Mouse (Mus musculus) embryonic facial prominence, embryonic 14.5 days (tissue): ENCODE measurements around the gene Ltbp3. TPM values are rescaled to one million over a fixed set of nuclear protein-coding genes. Genes with fewer than 3 reads are reported as not detected.
"Not testable (repeated sequence)": the region's sequence is repeated elsewhere in the genome, so short reads cannot be mapped to it uniquely, and the experiment has no call there.

Source experiments
- ATAC-seq: fragments of 200-750 bp; cut with Nextera tagmentation; 2 replicates; pipeline ENCODE4 v1.8.0; 2017; ENCODE audit warnings: low read depth, moderate number of reproducible peaks, moderate TSS enrichment
- DNase-seq: peaks from one replicate; pipeline ENCODE4 v3.0.0-alpha.2; 2015; ENCODE audit warnings: low spot score
- H3K27ac ChIP-seq: fragments of 300-500 bp; sonication (generic); replicated peaks from 2 replicates; pipeline ENCODE4 v1.5.1; 2014; ENCODE audit warnings: low read depth, mild to moderate bottlenecking, low read length, moderate library complexity
- H3K27me3 ChIP-seq: fragments of 300-500 bp; sonication (generic); replicated peaks from 2 replicates; pipeline ENCODE4 v1.6.1; 2014; ENCODE audit warnings: low read length; ENCODE audit not compliant: control insufficient read depth, insufficient read depth
- H3K36me3 ChIP-seq: fragments of 300-500 bp; sonication (generic); 2 replicates; pipeline ENCODE4 v1.6.1; 2014; ENCODE audit warnings: low read length, mixed read lengths; ENCODE audit not compliant: control insufficient read depth, insufficient read depth
- H3K4me1 ChIP-seq: fragments of 300-500 bp; sonication (generic); 2 replicates; pipeline ENCODE4 v1.6.1; 2014; ENCODE audit warnings: antibody characterized with exemption, low read length; ENCODE audit not compliant: control insufficient read depth, insufficient read depth
- H3K4me2 ChIP-seq: fragments of 300-500 bp; sonication (generic); 2 replicates; pipeline ENCODE4 v1.6.1; 2014; ENCODE audit warnings: low read depth, mild to moderate bottlenecking, low read length, moderate library complexity, mixed read lengths
- H3K4me3 ChIP-seq: fragments of 300-500 bp; sonication (generic); 2 replicates; pipeline ENCODE4 v1.5.1; 2014; ENCODE audit warnings: low read depth, mild to moderate bottlenecking, low read length
- H3K9ac ChIP-seq: fragments of 300-500 bp; sonication (generic); 2 replicates; pipeline ENCODE4 v1.6.1; 2014; ENCODE audit warnings: low read depth, mild to moderate bottlenecking, low read length, moderate library complexity, mixed read lengths
- H3K9me3 ChIP-seq: fragments of 300-500 bp; sonication (generic); 2 replicates; pipeline ENCODE4 v1.6.1; 2016; ENCODE audit warnings: low read length; ENCODE audit not compliant: control insufficient read depth
- WGBS: fragments of 180-500 bp; shearing (Covaris S2); extraction: QIAGEN DNeasy Blood & Tissue Kit; methylation state at CpG from one replicate; pipeline ENCODE4 v1.1.7; 2014; 5-methylcytosine and 5-hydroxymethylcytosine counted together
- polyA plus RNA-seq: library from polyadenylated mRNA; unstranded; fragments of >200 nt; fragmentation: Nextera tagmentation; extraction: Ambion mirVana; gene quantifications from 2 replicates; pipeline ENCODE4 v1.2.1, GENCODE M21; 2014

Ltbp3 gene
- polyA plus RNA-seq, 1 experiment from 2014 or later: 68.0 TPM

GRCm38 (mm10) chr19:5788620-5789019, 47.9 kb downstream of the Ltbp3 start:
- Histone ChIP-seq H3K9ac (no peak overlapping the region), H3K4me2 (no peak overlapping the region), H3K4me3 (no peak overlapping the region), H3K4me1 (0 out of 2 replicates have a peak, but pooled peaks cover 4% of the 10 kb centered on the region), H3K9me3 (no peaks in the 10 kb centered on the region), H3K36me3 (no peaks in the 10 kb centered on the region), H3K27ac (no peak overlapping the region), H3K27me3 (no peaks in the 10 kb centered on the region)
- 84% methylated on average over 7 of the region's 7 CpGs for WGBS
- DNase-seq (no peak), ATAC-seq (no peak)

GRCm38 (mm10) chr19:5789066-5789465, 48.4 kb downstream of the Ltbp3 start:
- no peak for ATAC-seq
- Histone ChIP-seq H3K9me3 (no peaks in the 10 kb centered on the region), H3K4me1 (0 out of 2 replicates have a peak, but pooled peaks cover 4% of the 10 kb centered on the region), H3K9ac (no peak overlapping the region), H3K27me3 (no peaks in the 10 kb centered on the region), H3K4me3 (no peak overlapping the region), H3K36me3 (no peaks in the 10 kb centered on the region), H3K27ac (no peak overlapping the region), H3K4me2 (no peak overlapping the region)
- WGBS: 44% methylated on average over 5 of the region's 5 CpGs
- DNase-seq: no peak

GRCm38 (mm10) chr19:5791329-5791728, 50.6 kb downstream of the Ltbp3 start:
- Histone ChIP-seq H3K4me1 (0 out of 2 replicates have a peak, but pooled peaks cover 4% of the 10 kb centered on the region), H3K36me3 (peaks cover 17% of the 10 kb centered on the region), H3K27me3 (no peaks in the 10 kb centered on the region), H3K9me3 (no peaks in the 10 kb centered on the region), H3K9ac (no peak overlapping the region), H3K4me3 (no peak overlapping the region), H3K27ac (no peak overlapping the region), H3K4me2 (no peak overlapping the region)
- WGBS: 69% methylated on average over 4 of the region's 4 CpGs
- ATAC-seq: no peak
- DNase-seq: no peak

GRCm38 (mm10) chr19:5793116-5793515, 52.4 kb downstream of the Ltbp3 start:
- H3K4me1 ChIP-seq: peaks cover 6% of the 10 kb centered on the region
- H3K27me3 ChIP-seq: no peaks in the 10 kb centered on the region
- no peak overlapping the region for H3K4me3 ChIP-seq
- H3K36me3 ChIP-seq: peaks cover 35% of the 10 kb centered on the region
- no peak overlapping the region for H3K4me2 ChIP-seq
- no peak overlapping the region for H3K27ac ChIP-seq
- WGBS: 4% methylated on average over 2 of the region's 2 CpGs
- DNase-seq: peak; percentile 85
- no peak overlapping the region for H3K9ac ChIP-seq
- no peaks in the 10 kb centered on the region for H3K9me3 ChIP-seq
- peak; percentile 58 for ATAC-seq

GRCm38 (mm10) chr19:5793917-5794770, 53.4 kb downstream of the Ltbp3 start:
- not testable (repeated sequence) for H3K27me3 ChIP-seq, H3K4me2 ChIP-seq, DNase-seq, H3K4me3 ChIP-seq, H3K9ac ChIP-seq, H3K4me1 ChIP-seq, H3K9me3 ChIP-seq
- 37% methylated on average over 7 of the region's 7 CpGs for WGBS
- Histone ChIP-seq H3K36me3 (peaks cover 44% of the 10 kb centered on the region), H3K27ac (peak overlapping the region; percentile 71)
- peak; percentile 51 for ATAC-seq

GRCm38 (mm10) chr19:5794771-5795576, 54.3 kb downstream of the Ltbp3 start:
- 37% methylated on average over 5 of the region's 5 CpGs for whole genome bisulfite sequencing
- H3K4me3 ChIP-seq: no peak overlapping the region

GRCm38 (mm10) chr19:5795668-5796572, 55.2 kb downstream of the Ltbp3 start:
- DNase-seq (no peak), ATAC-seq (no peak)
- whole genome bisulfite sequencing: 59% methylated on average over 11 of the region's 11 CpGs
- Histone ChIP-seq H3K4me3 (peak overlapping the region; percentile 90), H3K4me2 (peak overlapping the region; percentile 84), H3K9me3 (no peaks in the 10 kb centered on the region), H3K36me3 (peaks cover 58% of the 10 kb centered on the region), H3K9ac (peak overlapping the region; percentile 99), H3K4me1 (peaks cover 6% of the 10 kb centered on the region), H3K27me3 (no peaks in the 10 kb centered on the region), H3K27ac (peak overlapping the region; percentile 2)

More at GRCm38 (mm10) chr19:5794771-5795576, 54.3 kb downstream of the Ltbp3 start:
- H3K27me3 ChIP-seq: no peaks in the 10 kb centered on the region
- H3K9me3 ChIP-seq: no peaks in the 10 kb centered on the region
- no peak overlapping the region; the same call in 1 of the 2 replicates for H3K27ac ChIP-seq
- peak; percentile 31 for ATAC-seq
- no peak overlapping the region; the same call in 1 of the 2 replicates for H3K9ac ChIP-seq
- peak overlapping the region; percentile 84; the same call in 1 of the 2 replicates for H3K4me2 ChIP-seq
- H3K4me1 ChIP-seq: peaks cover 6% of the 10 kb centered on the region
- peaks cover 49% of the 10 kb centered on the region for H3K36me3 ChIP-seq
- no peak for DNase-seq
